In genomic region chr8:26345078-26345477, GRCm38 (mm10) we compare ENCODE assay signal across 9 mouse cellular contexts.
DNase-seq lines count a peak whose midpoint lies in the region; ATAC-seq lines count a peak whose summit lies in the region.
"Had no signal": no experiment of that assay in that cellular context is flagged by ENCODE, and none has a peak within 500 bp of the region (broad histone marks: within the 10 kb centered on the region; RNA-seq: fewer than 3 reads in every experiment).

No protein-coding gene starts in this region.

- no peaks in the 10 kb centered on the region for H3K9me3 ChIP-seq in kidney, embryonic 15.5 days (replicated peaks)
- no peaks in the 10 kb centered on the region for H3K9me3 ChIP-seq in forebrain, embryonic 15.5 days
- H3K9me3 ChIP-seq in hindbrain, embryonic 15.5 days = no peaks in the 10 kb centered on the region
- H3K9me3 ChIP-seq in midbrain, embryonic 13.5 days = no peaks in the 10 kb centered on the region
- H3K9me3 ChIP-seq: megakaryocyte, embryonic 14.5 days had no signal

- peaks cover 17% of the 10 kb centered on the region; the same call in 1 of the 2 replicates for H3K27me3 ChIP-seq in kidney, embryonic 15.5 days
- no peaks in the 10 kb centered on the region for H3K27me3 ChIP-seq in forebrain, embryonic 15.5 days
- 0 out of 2 replicates have a peak, but pooled peaks cover 3% of the 10 kb centered on the region for H3K27me3 ChIP-seq in hindbrain, embryonic 15.5 days
- no peaks in the 10 kb centered on the region for H3K27me3 ChIP-seq in midbrain, embryonic 13.5 days
- H3K27me3 ChIP-seq: megakaryocyte, embryonic 14.5 days had no signal

- no peak overlapping the region for H3K9ac ChIP-seq in kidney, embryonic 15.5 days
- no peak overlapping the region for H3K9ac ChIP-seq in forebrain, embryonic 15.5 days (replicated peaks)
- no peak overlapping the region for H3K9ac ChIP-seq in hindbrain, embryonic 15.5 days
- no peak overlapping the region for H3K9ac ChIP-seq in midbrain, embryonic 13.5 days (replicated peaks)

- no peak; the same call in 1 of the 2 replicates for ATAC-seq in kidney, embryonic 15.5 days (replicated peaks; ENCODE audit: low FRiP score)
- ATAC-seq in forebrain, embryonic 15.5 days (replicated peaks) = peak; percentile 61
- ATAC-seq in hindbrain, embryonic 15.5 days (ENCODE audit: low FRiP score, low read depth) = peak; percentile 68; the same call in 1 of the 2 replicates
- ATAC-seq in midbrain, embryonic 13.5 days = peak; percentile 71; the same call in 1 of the 2 replicates

- no peaks in the 10 kb centered on the region for H3K36me3 ChIP-seq in kidney, embryonic 15.5 days
- no peaks in the 10 kb centered on the region for H3K36me3 ChIP-seq in forebrain, embryonic 15.5 days
- H3K36me3 ChIP-seq in hindbrain, embryonic 15.5 days = no peaks in the 10 kb centered on the region
- H3K36me3 ChIP-seq in midbrain, embryonic 13.5 days = no peaks in the 10 kb centered on the region

- H3K4me2 ChIP-seq in kidney, embryonic 15.5 days = no peak overlapping the region
- no peak overlapping the region for H3K4me2 ChIP-seq in forebrain, embryonic 15.5 days (replicated peaks)
- no peak overlapping the region for H3K4me2 ChIP-seq in hindbrain, embryonic 15.5 days
- H3K4me2 ChIP-seq in midbrain, embryonic 13.5 days (replicated peaks) = no peak overlapping the region

- no peak overlapping the region for H3K4me3 ChIP-seq in kidney, embryonic 15.5 days (replicated peaks)
- H3K4me3 ChIP-seq in forebrain, embryonic 15.5 days = no peak overlapping the region
- H3K4me3 ChIP-seq in hindbrain, embryonic 15.5 days = no peak overlapping the region
- H3K4me3 ChIP-seq in midbrain, embryonic 13.5 days (replicated peaks) = no peak overlapping the region
- H3K4me3 ChIP-seq: megakaryocyte, embryonic 14.5 days had no signal

- DNase-seq in kidney, adult 18-20 months = peak; percentile 31
- DNase-seq in cerebellum, adult 11 months = peak; percentile 57
- peak; percentile 64 to 77 for DNase-seq in left cerebral cortex, adult 18-20 months (ENCODE audit: low spot score in 2 of 2)
- peak; percentile 18 to 46 for DNase-seq in spleen, postnatal 14 days (ENCODE audit: low spot score in 2 of 2)

- H3K4me1 ChIP-seq in kidney, embryonic 15.5 days = no peaks in the 10 kb centered on the region
- 0 out of 2 replicates have a peak, but pooled peaks cover 4% of the 10 kb centered on the region for H3K4me1 ChIP-seq in forebrain, embryonic 15.5 days
- H3K4me1 ChIP-seq in hindbrain, embryonic 15.5 days (replicated peaks) = no peaks in the 10 kb centered on the region
- no peaks in the 10 kb centered on the region for H3K4me1 ChIP-seq in midbrain, embryonic 13.5 days (replicated peaks)
- H3K4me1 ChIP-seq: megakaryocyte, embryonic 14.5 days had no signal

- WGBS in kidney, embryonic 15.5 days = 30% methylated on average over 6 of the region's 6 CpGs
- WGBS in forebrain, embryonic 15.5 days = 34% methylated on average over 6 of the region's 6 CpGs
- WGBS in hindbrain, embryonic 15.5 days = 37% methylated on average over 6 of the region's 6 CpGs
- 27% methylated on average over 6 of the region's 6 CpGs for WGBS in midbrain, embryonic 13.5 days

- no peak overlapping the region for H3K27ac ChIP-seq in kidney, embryonic 15.5 days
- no peak overlapping the region for H3K27ac ChIP-seq in forebrain, embryonic 15.5 days (replicated peaks)
- H3K27ac ChIP-seq in hindbrain, embryonic 15.5 days (replicated peaks) = no peak overlapping the region
- H3K27ac ChIP-seq in midbrain, embryonic 13.5 days = no peak overlapping the region
